Mouse (Mus musculus): Measurements from ENCODE around the gene Ptpdc1. TPM values are rescaled to one million over a fixed set of nuclear protein-coding genes. Genes with fewer than 3 reads are reported as not detected.
A peak's percentile ranks its signal among the peaks of the same experiment; 100 is the strongest.

Gene Ptpdc1
- polyA plus RNA-seq, 1 experiment from 2014 or later: 20.5 TPM

DNA sequence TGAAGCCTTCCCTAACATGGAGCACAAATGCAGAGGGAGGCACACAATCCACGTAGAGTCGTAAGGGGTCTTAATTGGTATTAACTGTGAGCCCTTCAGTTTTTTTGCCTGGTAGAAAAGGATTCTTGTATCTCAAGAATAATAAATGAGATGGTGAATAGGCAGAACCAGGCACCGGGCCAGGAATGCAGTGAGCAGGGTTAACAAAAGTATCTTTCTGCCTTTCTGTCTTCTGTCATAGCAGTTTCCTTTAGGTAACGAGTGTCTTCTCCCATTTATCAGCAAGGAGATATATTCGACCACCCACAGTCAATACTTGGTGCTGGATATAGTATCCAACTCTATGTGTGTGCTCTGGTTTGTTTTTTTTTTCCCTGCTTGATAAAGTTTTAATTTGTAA lies 72.0 kb downstream of the Ptpdc1 start:
- no peak overlapping the region for H3K27ac ChIP-seq
- H3K4me1 ChIP-seq: peaks cover 13% of the 10 kb centered on the region
- H3K27me3 ChIP-seq: no peaks in the 10 kb centered on the region
- no peak overlapping the region for H3K4me2 ChIP-seq (replicated peaks)
- no peaks in the 10 kb centered on the region for H3K9me3 ChIP-seq
- no peak overlapping the region for H3K9ac ChIP-seq
- no peak for ATAC-seq (ENCODE audit: low FRiP score, low read depth)
- H3K36me3 ChIP-seq: no peaks in the 10 kb centered on the region
- 73% methylated on average over 5 of the region's 5 CpGs for WGBS
- no peak overlapping the region for H3K4me3 ChIP-seq

DNA sequence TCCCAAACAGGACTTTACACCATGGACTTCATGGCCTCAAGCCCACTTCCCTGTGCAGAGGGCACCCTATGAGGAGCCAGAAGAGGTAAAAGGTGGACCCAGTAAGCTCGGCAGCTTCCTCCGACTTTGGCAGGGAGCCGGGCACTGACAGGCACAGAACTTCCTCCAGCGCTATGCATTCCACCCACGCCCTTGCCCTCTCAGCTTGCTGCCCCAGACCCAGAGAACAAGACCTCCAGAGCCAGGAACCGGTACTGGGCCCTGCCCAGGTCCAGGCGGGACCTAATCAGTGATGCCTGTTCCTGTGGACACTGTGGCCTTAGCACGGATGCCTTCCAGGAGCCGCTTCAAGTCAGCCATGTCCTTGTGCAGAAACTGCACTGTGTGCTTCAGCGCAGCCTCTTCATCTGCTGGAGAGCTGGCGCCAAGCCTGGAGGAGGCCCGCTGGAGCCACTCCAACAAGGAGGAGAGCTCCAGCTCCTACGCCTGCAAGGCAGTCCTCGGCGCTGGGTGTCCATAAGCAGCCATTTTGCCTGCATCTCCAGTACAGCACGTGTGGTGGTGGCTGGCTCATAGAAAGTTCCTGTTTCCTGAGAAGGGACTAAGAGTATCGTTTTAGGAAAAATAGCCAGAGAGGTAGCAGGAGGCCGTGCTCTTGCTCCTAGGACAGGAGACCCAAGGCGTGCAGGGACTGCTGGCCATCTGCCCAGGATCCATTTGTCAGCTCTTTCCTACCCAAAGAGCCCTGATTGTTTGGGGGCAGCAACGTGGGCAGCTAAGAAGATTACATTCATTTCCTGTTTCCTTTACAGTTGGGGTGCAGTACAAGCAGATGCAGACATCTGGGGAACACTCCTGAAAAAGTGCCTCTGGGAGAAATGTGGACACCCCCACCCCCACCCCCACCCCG lies 73.0 kb downstream of the Ptpdc1 start:
- 52% methylated on average over 21 of the region's 21 CpGs for WGBS
- peak overlapping the region; percentile 79 for H3K27ac ChIP-seq
- H3K4me2 ChIP-seq (replicated peaks): peak overlapping the region; percentile 41
- H3K4me3 ChIP-seq: no peak overlapping the region
- H3K36me3 ChIP-seq: no peaks in the 10 kb centered on the region
- peak overlapping the region; percentile 31; the same call in 1 of the 2 replicates for H3K9ac ChIP-seq
- no peaks in the 10 kb centered on the region for H3K27me3 ChIP-seq
- H3K4me1 ChIP-seq: peaks cover 13% of the 10 kb centered on the region
- H3K9me3 ChIP-seq: no peaks in the 10 kb centered on the region
- ATAC-seq (ENCODE audit: low FRiP score, low read depth): peak; percentile 80

DNA sequence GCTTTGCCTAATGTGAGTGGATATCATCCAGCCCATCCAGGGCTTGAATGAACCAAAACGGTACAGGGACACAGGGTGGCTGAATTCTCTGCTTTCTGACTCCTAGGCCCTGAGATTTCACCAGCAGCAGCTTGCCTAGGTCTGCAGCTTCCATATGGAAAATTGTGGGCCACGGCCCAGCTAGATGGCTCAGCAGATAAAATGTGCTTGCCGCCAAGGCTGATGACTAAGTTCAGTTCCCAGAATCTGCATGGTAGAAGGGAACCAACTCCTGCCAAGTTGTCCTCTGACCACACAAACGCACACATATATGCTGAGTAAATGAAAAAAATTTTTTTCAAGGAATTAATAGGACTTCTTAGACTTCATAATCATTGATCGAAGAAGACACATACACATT lies 77.2 kb downstream of the Ptpdc1 start:
- Histone ChIP-seq H3K9ac (no peak overlapping the region), H3K9me3 (no peaks in the 10 kb centered on the region), H3K4me1 (peaks cover 31% of the 10 kb centered on the region), H3K27me3 (no peaks in the 10 kb centered on the region), H3K36me3 (no peaks in the 10 kb centered on the region), H3K27ac (no peak overlapping the region), H3K4me3 (no peak overlapping the region), H3K4me2 (replicated peaks) (no peak overlapping the region)
- ATAC-seq (ENCODE audit: low FRiP score, low read depth): no peak
- WGBS: 93% methylated on average over 5 of the region's 5 CpGs

DNA sequence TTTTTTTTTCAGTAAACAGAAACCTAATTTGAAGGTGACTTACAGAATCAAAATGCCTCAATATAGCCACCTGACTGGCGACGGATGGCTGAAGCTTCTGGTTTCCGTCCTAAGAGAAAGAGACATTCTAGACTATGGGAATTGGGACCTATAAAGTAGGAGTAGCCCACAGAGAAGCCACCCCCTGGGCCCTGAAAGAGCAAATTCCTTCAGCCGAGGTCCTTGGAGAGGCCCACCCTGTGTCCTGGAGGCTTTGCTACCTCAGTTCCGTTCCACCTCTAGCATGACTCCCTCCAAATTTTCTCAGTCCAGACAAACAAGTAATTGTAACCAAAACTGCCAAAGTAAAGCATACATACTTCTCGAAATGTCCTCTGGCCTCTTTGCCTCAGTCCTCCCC lies 77.8 kb downstream of the Ptpdc1 start:
- Histone ChIP-seq H3K27me3 (no peaks in the 10 kb centered on the region), H3K27ac (no peak overlapping the region), H3K9me3 (no peaks in the 10 kb centered on the region), H3K4me1 (peaks cover 30% of the 10 kb centered on the region), H3K4me2 (replicated peaks) (no peak overlapping the region), H3K9ac (no peak overlapping the region), H3K4me3 (no peak overlapping the region), H3K36me3 (no peaks in the 10 kb centered on the region)
- no peak for ATAC-seq (ENCODE audit: low FRiP score, low read depth)
- 92% methylated on average over 6 of the region's 6 CpGs for WGBS

DNA sequence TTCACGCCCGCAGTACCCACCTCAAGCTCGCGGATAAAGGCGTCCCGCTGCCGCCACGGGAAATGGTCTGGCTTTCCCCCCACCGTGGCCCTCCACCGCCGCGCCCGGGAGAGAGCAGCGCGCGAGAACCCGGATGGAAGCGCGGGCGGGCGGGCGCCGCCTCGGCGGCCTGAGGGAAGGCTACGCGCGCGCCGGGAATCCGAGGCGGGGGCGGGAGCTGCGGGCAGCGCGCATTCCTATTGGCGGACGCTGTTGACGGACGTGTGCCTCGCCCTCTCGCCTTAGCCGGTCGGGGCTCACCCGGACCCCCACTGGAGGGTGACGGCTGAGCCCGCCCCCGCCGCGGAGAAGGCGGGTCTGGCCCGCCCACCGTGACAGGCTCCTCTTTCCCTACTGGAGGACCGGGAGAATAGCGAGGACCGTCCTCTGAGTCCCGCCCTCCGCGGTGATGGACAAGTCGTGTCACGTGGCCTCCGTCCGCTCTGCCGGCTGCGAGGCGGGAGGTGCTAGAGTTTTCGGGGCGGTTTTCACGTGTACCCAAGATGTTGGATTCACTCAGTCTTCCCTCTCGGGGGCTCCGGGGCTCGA lies 79.0 kb downstream of the Ptpdc1 start:
- peak overlapping the region; percentile 98 for H3K9ac ChIP-seq
- peaks cover 30% of the 10 kb centered on the region for H3K4me1 ChIP-seq
- H3K4me2 ChIP-seq (replicated peaks): peak overlapping the region; percentile 55
- ATAC-seq (ENCODE audit: low FRiP score, low read depth): peak; percentile 98
- H3K4me3 ChIP-seq: peak overlapping the region; percentile 90
- H3K9me3 ChIP-seq: no peaks in the 10 kb centered on the region
- no peaks in the 10 kb centered on the region for H3K36me3 ChIP-seq
- no peaks in the 10 kb centered on the region for H3K27me3 ChIP-seq
- WGBS: under 1% methylated on average over 56 of the region's 72 CpGs
- H3K27ac ChIP-seq: peak overlapping the region; percentile 99

DNA sequence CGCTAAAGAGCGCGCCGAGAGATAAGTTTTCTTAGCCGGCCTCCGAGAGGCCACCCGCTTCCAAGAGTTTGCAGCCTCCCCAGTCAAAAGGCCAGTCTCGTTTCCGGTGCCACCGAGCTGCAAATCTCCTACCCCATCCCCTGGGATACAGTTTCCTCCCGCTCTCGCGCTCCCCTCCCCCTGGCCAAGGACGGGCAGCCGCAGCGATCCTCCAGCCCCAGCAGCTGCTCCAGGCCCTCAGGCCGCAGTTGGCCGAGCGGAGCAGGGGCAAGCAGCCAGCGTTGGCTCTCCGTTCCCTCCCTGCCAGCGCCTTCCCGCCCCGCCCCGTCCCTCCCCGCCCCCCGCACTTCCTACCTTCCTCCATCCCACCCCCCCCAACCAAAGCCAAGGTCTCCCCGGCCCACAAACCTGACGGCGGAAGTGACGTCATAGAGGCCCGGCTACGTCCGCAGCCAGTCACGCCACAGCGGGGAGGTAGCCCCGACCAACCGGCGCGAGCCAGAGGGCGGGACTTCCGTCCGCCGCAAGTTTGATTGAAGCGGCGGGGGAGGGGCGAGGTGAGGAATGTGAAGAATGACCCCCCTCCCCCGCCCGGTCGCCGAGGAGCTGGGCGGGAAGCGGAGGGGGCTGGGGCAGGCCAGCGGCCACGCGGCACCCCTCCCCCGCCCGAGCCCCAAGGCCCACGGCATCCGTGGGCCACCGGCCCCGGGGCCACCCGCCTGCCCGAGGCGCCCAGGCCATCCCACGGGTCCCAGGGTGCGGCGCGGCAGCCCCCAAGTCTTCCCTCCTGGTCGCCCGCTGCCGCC lies 79.8 kb downstream of the Ptpdc1 start:
- peak; percentile 87 for ATAC-seq (ENCODE audit: low FRiP score, low read depth)
- under 1% methylated on average over 42 of the region's 72 CpGs for WGBS
- Histone ChIP-seq H3K9me3 (no peaks in the 10 kb centered on the region), H3K27ac (peak overlapping the region; percentile 99), H3K27me3 (no peaks in the 10 kb centered on the region), H3K36me3 (no peaks in the 10 kb centered on the region), H3K4me3 (peak overlapping the region; percentile 90), H3K4me2 (replicated peaks) (peak overlapping the region; percentile 70), H3K4me1 (peaks cover 37% of the 10 kb centered on the region), H3K9ac (peak overlapping the region; percentile 98)

DNA sequence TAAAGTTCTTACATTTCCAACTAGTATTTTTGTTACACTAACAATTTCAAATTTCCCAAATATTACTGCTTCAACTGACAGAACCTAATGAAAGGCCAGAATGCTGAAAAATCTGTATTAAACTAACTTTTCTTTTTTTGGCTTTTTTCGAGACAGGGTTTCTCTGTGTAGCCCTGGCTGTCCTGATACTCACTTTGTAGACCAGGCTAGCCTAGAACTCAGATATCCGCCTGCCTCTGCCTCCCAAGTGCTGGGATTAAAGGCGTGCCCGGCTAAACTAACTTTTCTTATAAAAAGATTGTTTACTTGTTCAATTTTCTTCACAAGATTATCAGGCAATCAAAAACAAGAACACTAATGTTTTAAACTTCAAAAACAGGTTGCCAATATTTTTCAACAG lies 80.6 kb downstream of the Ptpdc1 start:
- H3K4me1 ChIP-seq: peaks cover 44% of the 10 kb centered on the region
- H3K27ac ChIP-seq: no peak overlapping the region
- ATAC-seq (ENCODE audit: low FRiP score, low read depth): no peak
- H3K36me3 ChIP-seq: no peaks in the 10 kb centered on the region
- H3K4me3 ChIP-seq: peak overlapping the region; percentile 90
- H3K4me2 ChIP-seq (replicated peaks): peak overlapping the region; percentile 70
- no peaks in the 10 kb centered on the region for H3K9me3 ChIP-seq
- WGBS: 49% methylated on average over 4 of the region's 4 CpGs
- no peaks in the 10 kb centered on the region for H3K27me3 ChIP-seq
- peak overlapping the region; percentile 92 for H3K9ac ChIP-seq

DNA sequence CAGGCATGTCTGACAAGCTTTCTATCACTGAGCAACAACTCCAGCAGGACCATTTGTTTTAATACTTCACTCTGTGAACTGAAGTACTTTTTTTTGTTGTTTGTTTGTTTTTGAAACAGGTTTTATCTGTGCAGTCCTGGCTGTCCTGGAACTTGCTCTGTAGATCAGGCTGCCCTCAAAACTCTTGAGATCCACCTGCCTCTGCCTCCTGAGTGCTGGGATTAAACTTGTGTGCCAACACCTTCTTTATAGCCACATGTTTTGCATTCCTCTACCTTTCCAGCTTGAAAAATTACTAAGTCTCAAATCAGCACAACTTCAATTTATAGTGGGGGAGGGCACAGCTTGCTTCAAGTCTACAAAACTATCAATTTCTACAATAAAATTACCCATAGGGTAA lies 81.1 kb downstream of the Ptpdc1 start:
- no peak overlapping the region for H3K27ac ChIP-seq
- H3K27me3 ChIP-seq: no peaks in the 10 kb centered on the region
- peaks cover 47% of the 10 kb centered on the region for H3K4me1 ChIP-seq
- 0 out of 2 replicates have a peak overlapping the region, but pooled peaks have one; percentile 50 for H3K9ac ChIP-seq
- H3K9me3 ChIP-seq: no peaks in the 10 kb centered on the region
- no peak for ATAC-seq (ENCODE audit: low FRiP score, low read depth)
- peak overlapping the region; percentile 90 for H3K4me3 ChIP-seq
- peak overlapping the region; percentile 70 for H3K4me2 ChIP-seq (replicated peaks)
- no peaks in the 10 kb centered on the region for H3K36me3 ChIP-seq

DNA sequence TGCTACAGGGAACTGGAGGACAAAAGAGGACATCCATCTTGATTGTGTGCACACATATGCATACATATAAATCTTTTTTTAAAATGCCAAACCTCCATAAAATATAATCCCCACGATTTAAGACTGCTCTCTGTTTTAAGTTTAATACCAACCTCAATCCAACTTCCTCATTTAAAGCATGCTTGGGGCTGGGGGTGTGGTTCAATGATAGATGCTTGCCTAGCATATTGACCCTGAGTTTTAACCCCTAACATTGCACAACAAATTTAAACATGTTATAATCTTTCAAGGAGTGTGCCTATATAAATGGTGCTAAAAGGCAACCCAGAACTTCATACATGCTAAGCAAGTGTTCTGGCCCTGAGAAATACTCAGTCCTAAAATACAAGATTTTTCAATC lies 85.0 kb downstream of the Ptpdc1 start:
- peaks cover 19% of the 10 kb centered on the region for H3K36me3 ChIP-seq
- no peak for ATAC-seq (ENCODE audit: low FRiP score, low read depth)

DNA sequence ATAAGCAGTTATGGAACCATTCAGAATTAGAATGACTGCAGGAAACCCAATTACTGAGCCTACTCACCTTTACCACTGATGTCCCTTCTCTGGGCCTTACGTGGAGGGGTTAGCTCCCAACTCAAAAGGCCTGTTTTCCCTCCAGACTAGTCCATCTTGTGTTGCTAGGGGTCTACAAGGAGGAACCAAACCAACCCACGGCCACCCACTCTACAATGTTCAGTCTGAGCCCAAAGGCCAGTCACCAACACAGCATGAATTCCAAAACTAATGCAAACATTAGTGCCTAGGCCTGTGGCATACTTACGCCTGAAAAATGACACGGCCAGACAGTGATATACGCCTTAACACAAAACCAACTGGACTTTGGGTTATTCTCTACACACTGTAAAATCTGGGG lies 92.0 kb downstream of the Ptpdc1 start:
- Histone ChIP-seq H3K4me2 (replicated peaks) (no peak overlapping the region), H3K27me3 (no peaks in the 10 kb centered on the region), H3K9me3 (no peaks in the 10 kb centered on the region), H3K36me3 (peaks cover 25% of the 10 kb centered on the region), H3K4me1 (no peaks in the 10 kb centered on the region; the same call in 1 of the 2 replicates), H3K4me3 (no peak overlapping the region), H3K9ac (no peak overlapping the region), H3K27ac (no peak overlapping the region)
- WGBS: 91% methylated on average over 5 of the region's 5 CpGs
- ATAC-seq (ENCODE audit: low FRiP score, low read depth): no peak

More for the DNA sequence above, 85.0 kb downstream of the Ptpdc1 start:
- 46% methylated on average over 1 of the region's 1 CpGs for WGBS
- Histone ChIP-seq H3K27ac (no peak overlapping the region), H3K9ac (no peak overlapping the region), H3K4me2 (replicated peaks) (peak overlapping the region; percentile 34), H3K9me3 (no peaks in the 10 kb centered on the region), H3K4me3 (0 out of 2 replicates have a peak overlapping the region, but pooled peaks have one; percentile 5), H3K27me3 (no peaks in the 10 kb centered on the region), H3K4me1 (peaks cover 45% of the 10 kb centered on the region)

DNA sequence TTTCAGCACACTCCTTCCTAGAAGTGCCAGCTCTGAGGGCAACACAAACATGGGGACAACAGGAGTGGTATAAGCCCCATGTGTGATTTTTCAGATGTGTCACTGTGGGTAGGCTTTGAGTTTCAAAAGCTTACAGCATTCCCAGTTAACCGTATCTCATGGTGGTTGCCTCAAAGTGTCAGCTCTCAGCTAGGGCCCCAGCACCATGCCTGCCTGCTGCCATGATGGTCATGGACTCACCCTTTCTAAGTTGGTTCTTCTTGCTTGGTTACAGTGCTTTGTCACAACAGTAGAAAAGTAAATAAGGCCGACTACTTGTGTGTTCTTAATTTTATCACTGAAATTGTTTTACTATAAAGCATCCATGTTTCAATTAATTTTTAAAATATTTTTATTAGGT lies 94.0 kb downstream of the Ptpdc1 start:
- peaks cover 2% of the 10 kb centered on the region; the same call in 1 of the 2 replicates for H3K4me1 ChIP-seq
- 84% methylated on average over 2 of the region's 2 CpGs for WGBS
- H3K4me2 ChIP-seq (replicated peaks): no peak overlapping the region
- H3K9me3 ChIP-seq: no peaks in the 10 kb centered on the region
- no peak overlapping the region for H3K27ac ChIP-seq
- H3K4me3 ChIP-seq: no peak overlapping the region
- no peak overlapping the region for H3K9ac ChIP-seq
- ATAC-seq (ENCODE audit: low FRiP score, low read depth): no peak
- peaks cover 13% of the 10 kb centered on the region; the same call in 1 of the 2 replicates for H3K36me3 ChIP-seq
- no peaks in the 10 kb centered on the region for H3K27me3 ChIP-seq

DNA sequence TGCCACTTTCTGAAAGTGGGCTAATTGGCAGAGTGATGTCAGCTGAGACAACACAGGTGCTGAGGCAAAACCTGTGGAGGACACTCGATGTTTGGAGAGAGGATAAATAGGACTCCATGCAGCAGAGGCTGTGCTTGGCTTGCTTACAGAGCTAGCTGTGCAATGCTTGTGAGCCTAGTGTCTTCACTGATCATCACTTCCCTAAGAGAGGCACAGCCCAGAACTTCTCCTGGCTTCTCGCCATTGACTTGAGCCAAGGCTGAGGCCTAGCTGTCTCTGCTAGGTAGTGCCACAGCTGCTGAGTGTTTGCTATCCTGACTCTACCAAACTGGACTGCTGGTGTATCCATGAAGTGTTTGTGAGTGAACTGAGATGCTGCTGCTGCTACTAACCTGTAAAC lies 94.8 kb downstream of the Ptpdc1 start:
- H3K4me3 ChIP-seq: no peak overlapping the region
- H3K27ac ChIP-seq: no peak overlapping the region
- H3K9ac ChIP-seq: no peak overlapping the region
- peaks cover 8% of the 10 kb centered on the region; the same call in 1 of the 2 replicates for H3K36me3 ChIP-seq
- no peak overlapping the region for H3K4me2 ChIP-seq (replicated peaks)
- peaks cover 2% of the 10 kb centered on the region; the same call in 1 of the 2 replicates for H3K4me1 ChIP-seq
- no peak for ATAC-seq (ENCODE audit: low FRiP score, low read depth)
- WGBS: 78% methylated on average over 2 of the region's 2 CpGs
- H3K27me3 ChIP-seq: no peaks in the 10 kb centered on the region
- H3K9me3 ChIP-seq: no peaks in the 10 kb centered on the region
